Mouse (Mus musculus): ENCODE data around the gene Pdzd4. TPM values are rescaled to one million over a fixed set of nuclear protein-coding genes. Genes with fewer than 3 reads are reported as not detected.
A peak's percentile ranks its signal among the peaks of the same experiment; 100 is the strongest.

The Pdzd4 gene
- total RNA-seq, 2 experiments from 2014 or later = 0.56 to 1.3 TPM

- no peak for TF ChIP-seq CTCF (IDR thresholded peaks at IDR 0.05)
- H3K27ac ChIP-seq = no peak overlapping the region
- H3K4me3 ChIP-seq = no peak overlapping the region
- DNase-seq = no peak
- intact Hi-C loops (cut with DNase I) = no loop called here
These were observed 9.7 kb downstream of the Pdzd4 start for GRCm38 (mm10) chrX:73815072-73815471.

- H3K4me3 ChIP-seq = no peak overlapping the region
- no peak for TF ChIP-seq CTCF (IDR thresholded peaks at IDR 0.05)
- DNase-seq = no peak
- intact Hi-C loops (cut with DNase I) = no loop called here
- H3K27ac ChIP-seq = no peak overlapping the region
These were observed 19.0 kb downstream of the Pdzd4 start for GRCm38 (mm10) chrX:73805814-73806213.

GRCm38 (mm10) chrX:73798502-73798901 is 26.3 kb downstream of the Pdzd4 start:
- DNase-seq = peak; percentile 82

GRCm38 (mm10) chrX:73797511-73797910 is 27.3 kb downstream of the Pdzd4 start:
- Histone ChIP-seq H3K27ac (no peak overlapping the region), H3K4me3 (no peak overlapping the region)
- TF ChIP-seq CTCF (IDR thresholded peaks at IDR 0.05) = no peak
- no peak for DNase-seq
- intact Hi-C loops (cut with DNase I) = loop anchor here (5.0 to 10.0 kb wide), 3 partner anchors 150 to 615 kb away; partner anchors contain the start of gene Flna

More at GRCm38 (mm10) chrX:73798502-73798901, 26.3 kb downstream of the Pdzd4 start:
- intact Hi-C loops (cut with DNase I) = loop anchor here (2.0 to 10.0 kb wide), 4 partner anchors 96 to 614 kb away; partner anchors contain the start of gene Flna
- Histone ChIP-seq H3K27ac (no peak overlapping the region), H3K4me3 (no peak overlapping the region)
- peak; percentile 82 for TF ChIP-seq CTCF (IDR thresholded peaks at IDR 0.05)

GRCm38 (mm10) chrX:73793505-73793904 is 31.3 kb downstream of the Pdzd4 start:
- H3K4me3 ChIP-seq = no peak overlapping the region

GRCm38 (mm10) chrX:73793039-73793438 is 31.7 kb downstream of the Pdzd4 start:
- DNase-seq = no peak
- H3K4me3 ChIP-seq = no peak overlapping the region
- intact Hi-C loops (cut with DNase I) = loop anchor here (10.0 kb wide), 1 partner anchor 452 kb away; the partner anchor contains the start of gene Flna
- H3K27ac ChIP-seq = no peak overlapping the region
- no peak for TF ChIP-seq CTCF (IDR thresholded peaks at IDR 0.05)

More at GRCm38 (mm10) chrX:73793505-73793904, 31.3 kb downstream of the Pdzd4 start:
- no peak for TF ChIP-seq CTCF (IDR thresholded peaks at IDR 0.05)
- H3K27ac ChIP-seq = no peak overlapping the region
- DNase-seq = no peak
- intact Hi-C loops (cut with DNase I) = loop anchor here (10.0 kb wide), 1 partner anchor 451 kb away; the partner anchor contains the start of gene Flna

- Histone ChIP-seq H3K4me3 (peak overlapping the region; percentile 87), H3K27ac (no peak overlapping the region)
- TF ChIP-seq CTCF (IDR thresholded peaks at IDR 0.05) = no peak
- DNase-seq = no peak
- intact Hi-C loops (cut with DNase I) = loop anchor here (5.0 kb wide), 3 partner anchors 71 to 174 kb away; partner anchors contain the start of genes Abcd1, Bcap31 and Slc6a8
These were observed 36.3 kb downstream of the Pdzd4 start for GRCm38 (mm10) chrX:73788501-73788900.

- TF ChIP-seq CTCF (IDR thresholded peaks at IDR 0.05) = no peak
- H3K4me3 ChIP-seq = peak overlapping the region; percentile 87
- H3K27ac ChIP-seq = peak overlapping the region; percentile 98
- intact Hi-C loops (cut with DNase I) = loop anchor here (5.0 kb wide), 3 partner anchors 70 to 175 kb away; partner anchors contain the start of genes Abcd1, Bcap31 and Slc6a8
- no peak for DNase-seq
These were observed 37.6 kb downstream of the Pdzd4 start for GRCm38 (mm10) chrX:73787225-73787558.

- intact Hi-C loops (cut with DNase I) = loop anchor here (5.0 kb wide), 3 partner anchors 69 to 176 kb away; partner anchors contain the start of genes Abcd1, Bcap31 and Slc6a8
- peak; percentile 51 for TF ChIP-seq CTCF (IDR thresholded peaks at IDR 0.05)
- Histone ChIP-seq H3K27ac (peak within 1 kb of the TSS; percentile 98), H3K4me3 (peak within 1 kb of the TSS; percentile 87)
- DNase-seq = peak; percentile 94
These were observed 38.2 kb downstream of the Pdzd4 start, which contains the start of the genes Idh3g and Ssr4 for GRCm38 (mm10) chrX:73786364-73787224. Gene Idh3g, minus strand, starts transcription at chrX:73786897. Gene Ssr4, plus strand, starts transcription at chrX:73787028.

- intact Hi-C loops (cut with DNase I) = loop anchor here (5.0 kb wide), 3 partner anchors 68 to 177 kb away; partner anchors contain the start of genes Abcd1, Bcap31 and Slc6a8
- H3K4me3 ChIP-seq = peak overlapping the region; percentile 87
These were observed 39.1 kb downstream of the Pdzd4 start for GRCm38 (mm10) chrX:73785666-73786065.

GRCm38 (mm10) chrX:73782227-73782626 is 42.5 kb downstream of the Pdzd4 start:
- TF ChIP-seq CTCF (IDR thresholded peaks at IDR 0.05) = no peak

More at GRCm38 (mm10) chrX:73785666-73786065, 39.1 kb downstream of the Pdzd4 start:
- DNase-seq = no peak
- peak overlapping the region; percentile 98 for H3K27ac ChIP-seq
- no peak for TF ChIP-seq CTCF (IDR thresholded peaks at IDR 0.05)

GRCm38 (mm10) chrX:73774802-73775483 is 49.8 kb downstream of the Pdzd4 start:
- intact Hi-C loops (cut with DNase I) = no loop called here
- peak overlapping the region; percentile 71 for H3K4me3 ChIP-seq
- H3K27ac ChIP-seq = peak overlapping the region; percentile 90
- no peak for TF ChIP-seq CTCF (IDR thresholded peaks at IDR 0.05)
- peak; percentile 53 for DNase-seq

More at GRCm38 (mm10) chrX:73782227-73782626, 42.5 kb downstream of the Pdzd4 start:
- intact Hi-C loops (cut with DNase I) = no loop called here
- DNase-seq = no peak
- H3K27ac ChIP-seq = no peak overlapping the region
- no peak overlapping the region for H3K4me3 ChIP-seq
